Mouse (Mus musculus): ENCODE data around the gene Ank2. TPM values are rescaled to one million over a fixed set of nuclear protein-coding genes. Genes with fewer than 3 reads are reported as not detected.

Ank2 gene
- polyA plus RNA-seq, 1 experiment: 1.1 TPM

DNA sequence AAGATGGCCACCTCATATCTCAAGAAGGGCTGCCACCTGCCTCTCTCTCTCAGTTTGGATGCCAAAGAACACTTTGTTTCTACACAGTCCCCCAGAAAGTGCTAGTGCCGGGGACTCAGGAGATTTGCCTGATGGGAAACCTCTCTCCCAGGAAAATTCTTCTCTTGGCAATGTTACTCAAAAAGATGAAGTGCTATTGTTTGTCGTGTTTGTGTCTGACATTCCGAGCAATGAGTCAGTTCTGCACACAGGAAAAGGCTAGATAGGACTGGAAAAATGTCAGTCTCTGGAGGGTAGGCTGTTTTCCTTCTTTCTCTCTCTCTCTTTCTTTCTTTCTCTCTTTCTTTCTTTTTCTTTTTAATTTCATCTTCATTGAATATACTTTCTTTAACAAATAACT, 577.2 kb downstream of the Ank2 start:
- 54% methylated on average over 3 of the region's 3 CpGs for WGBS
- no peak for TF ChIP-seq POLR2A (IDR thresholded peaks at IDR 0.05; ENCODE audit: low read depth, low read length)
- no peak for TF ChIP-seq CTCF (IDR thresholded peaks at IDR 0.05; ENCODE audit: extremely low read depth, insufficient read length, insufficient replicate concordance, low read depth, low read length)

DNA sequence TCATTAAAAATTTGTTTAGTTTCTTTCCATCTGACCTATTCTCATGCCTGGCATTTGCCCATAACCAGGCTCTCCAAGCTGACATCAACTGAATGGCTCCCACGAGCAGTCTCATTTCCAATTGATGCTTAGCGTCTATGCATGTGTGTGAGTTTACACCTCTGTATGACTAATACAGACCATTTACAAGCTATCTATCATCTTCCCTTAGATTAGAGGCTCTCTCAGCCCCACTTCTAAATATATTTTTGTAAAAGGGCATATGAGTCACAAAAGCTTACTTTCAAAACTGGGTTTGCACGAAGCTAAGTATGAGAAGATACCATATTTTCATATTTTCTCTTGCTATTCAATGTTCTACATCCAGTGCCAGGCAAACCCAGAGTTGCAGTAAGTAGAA, 578.9 kb downstream of the Ank2 start:
- WGBS: 72% methylated on average over 3 of the region's 3 CpGs
- Histone ChIP-seq H3K4me1 (ENCODE audit: control insufficient read depth, insufficient read depth, insufficient read length, low read length) (no peaks in the 10 kb centered on the region), H3K27ac (ENCODE audit: insufficient read depth, low read depth, low read length) (no peak overlapping the region), H3K4me3 (ENCODE audit: low read depth, low read length) (no peak overlapping the region), H3K27me3 (ENCODE audit: control insufficient read depth, insufficient read depth, low read length) (no peaks in the 10 kb centered on the region), H3K36me3 (ENCODE audit: control insufficient read depth, insufficient read depth, low read length) (no peaks in the 10 kb centered on the region)
- TF ChIP-seq CTCF (IDR thresholded peaks at IDR 0.05; ENCODE audit: extremely low read depth, insufficient read length, insufficient replicate concordance, low read depth, low read length): no peak
- TF ChIP-seq POLR2A (IDR thresholded peaks at IDR 0.05; ENCODE audit: low read depth, low read length): no peak

More for the DNA sequence above, 577.2 kb downstream of the Ank2 start:
- H3K27ac ChIP-seq (ENCODE audit: insufficient read depth, low read depth, low read length): no peak overlapping the region
- no peaks in the 10 kb centered on the region for H3K4me1 ChIP-seq (ENCODE audit: control insufficient read depth, insufficient read depth, insufficient read length, low read length)
- H3K27me3 ChIP-seq (ENCODE audit: control insufficient read depth, insufficient read depth, low read length): no peaks in the 10 kb centered on the region
- no peak overlapping the region for H3K4me3 ChIP-seq (ENCODE audit: low read depth, low read length)
- no peaks in the 10 kb centered on the region for H3K36me3 ChIP-seq (ENCODE audit: control insufficient read depth, insufficient read depth, low read length)

DNA sequence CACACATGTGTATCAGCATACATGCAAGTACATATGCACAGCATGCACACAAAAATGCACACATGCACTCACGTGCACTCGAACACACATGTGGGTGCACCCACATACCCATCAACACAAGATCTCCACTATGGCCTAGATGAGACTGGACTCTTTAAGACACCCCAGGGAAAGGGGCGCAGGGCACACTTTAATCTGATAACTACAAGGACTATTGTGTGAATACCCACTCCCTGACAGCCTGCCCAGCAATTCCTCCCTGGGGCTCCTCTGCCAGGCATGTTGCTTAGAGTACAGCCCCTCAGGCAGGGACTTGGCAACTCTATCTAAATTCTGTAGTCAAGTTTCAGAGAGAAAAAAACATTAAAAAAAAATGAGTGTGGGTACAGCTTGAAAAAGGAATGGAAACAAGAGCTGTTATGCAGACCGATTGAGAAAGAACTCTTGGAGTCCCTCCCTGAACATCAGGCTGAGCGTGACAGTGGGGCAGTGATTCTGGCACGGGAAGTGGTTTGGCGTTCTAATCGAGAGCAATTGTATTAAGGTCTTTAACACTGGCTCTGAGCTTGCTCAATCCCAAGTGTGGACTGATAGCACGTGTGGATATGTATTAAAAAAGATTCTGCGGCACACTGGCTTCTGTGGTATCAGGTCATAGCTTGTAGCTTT, 580.2 kb downstream of the Ank2 start:
- TF ChIP-seq CTCF (IDR thresholded peaks at IDR 0.05; ENCODE audit: extremely low read depth, insufficient read length, insufficient replicate concordance, low read depth, low read length) (no peak), POLR2A (IDR thresholded peaks at IDR 0.05; ENCODE audit: low read depth, low read length) (no peak)
- Histone ChIP-seq H3K27ac (ENCODE audit: insufficient read depth, low read depth, low read length) (no peak overlapping the region), H3K4me3 (ENCODE audit: low read depth, low read length) (no peak overlapping the region), H3K36me3 (ENCODE audit: control insufficient read depth, insufficient read depth, low read length) (no peaks in the 10 kb centered on the region), H3K4me1 (ENCODE audit: control insufficient read depth, insufficient read depth, insufficient read length, low read length) (no peaks in the 10 kb centered on the region), H3K27me3 (ENCODE audit: control insufficient read depth, insufficient read depth, low read length) (no peaks in the 10 kb centered on the region)
- 82% methylated on average over 10 of the region's 10 CpGs for WGBS

DNA sequence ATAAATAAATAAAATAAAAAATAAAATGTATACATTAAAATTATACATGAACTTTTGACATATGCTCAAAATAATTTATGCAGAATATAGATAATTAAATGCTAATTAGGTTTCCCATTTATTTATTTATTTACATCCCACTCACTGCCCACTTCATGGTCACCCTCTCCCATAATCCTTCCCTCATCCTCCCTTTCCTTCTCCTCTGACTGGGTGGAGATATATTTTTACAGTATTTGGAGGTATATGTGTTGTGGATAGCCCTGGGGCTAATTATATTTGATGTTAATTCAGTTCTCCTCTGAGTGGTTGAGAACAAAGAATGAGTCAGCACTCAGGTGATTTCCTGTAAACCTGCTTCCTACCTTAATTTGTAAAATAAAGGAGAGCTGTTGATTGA, 582.8 kb downstream of the Ank2 start:
- TF ChIP-seq CTCF (IDR thresholded peaks at IDR 0.05; ENCODE audit: extremely low read depth, insufficient read length, insufficient replicate concordance, low read depth, low read length) (no peak), POLR2A (IDR thresholded peaks at IDR 0.05; ENCODE audit: low read depth, low read length) (no peak)
- Histone ChIP-seq H3K27ac (ENCODE audit: insufficient read depth, low read depth, low read length) (no peak overlapping the region), H3K4me1 (ENCODE audit: control insufficient read depth, insufficient read depth, insufficient read length, low read length) (no peaks in the 10 kb centered on the region), H3K27me3 (ENCODE audit: control insufficient read depth, insufficient read depth, low read length) (no peaks in the 10 kb centered on the region), H3K4me3 (ENCODE audit: low read depth, low read length) (no peak overlapping the region), H3K36me3 (ENCODE audit: control insufficient read depth, insufficient read depth, low read length) (no peaks in the 10 kb centered on the region)

DNA sequence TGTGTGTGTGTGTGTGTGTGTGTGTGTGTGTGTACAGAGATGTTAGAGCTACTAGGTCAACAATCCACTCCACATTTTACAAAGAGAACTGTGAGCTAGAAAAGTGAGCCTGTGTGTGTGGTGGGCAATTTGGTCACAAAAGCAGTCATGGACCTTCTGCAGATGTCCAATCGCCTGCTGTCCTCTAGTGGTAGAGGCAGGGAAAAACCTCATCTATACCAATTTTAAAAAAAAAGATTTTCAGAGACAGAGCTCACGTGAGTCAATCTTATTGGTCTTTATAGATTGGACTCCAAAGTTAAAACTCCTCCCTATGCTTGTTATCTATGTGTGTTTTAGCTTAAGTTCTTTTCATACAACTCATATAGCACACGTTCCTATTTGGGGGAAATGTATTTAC, 595.6 kb downstream of the Ank2 start:
- Histone ChIP-seq H3K4me3 (ENCODE audit: low read depth, low read length) (no peak overlapping the region), H3K4me1 (ENCODE audit: control insufficient read depth, insufficient read depth, insufficient read length, low read length) (no peaks in the 10 kb centered on the region), H3K36me3 (ENCODE audit: control insufficient read depth, insufficient read depth, low read length) (no peaks in the 10 kb centered on the region), H3K27me3 (ENCODE audit: control insufficient read depth, insufficient read depth, low read length) (0 out of 2 replicates have a peak, but pooled peaks cover 3% of the 10 kb centered on the region), H3K27ac (ENCODE audit: insufficient read depth, low read depth, low read length) (no peak overlapping the region)
- TF ChIP-seq CTCF (IDR thresholded peaks at IDR 0.05; ENCODE audit: extremely low read depth, insufficient read length, insufficient replicate concordance, low read depth, low read length) (peak; percentile 54; the same call in 1 of the 2 replicates), POLR2A (IDR thresholded peaks at IDR 0.05; ENCODE audit: low read depth, low read length) (no peak)
- 2% methylated on average over 3 of the region's 3 CpGs for WGBS

DNA sequence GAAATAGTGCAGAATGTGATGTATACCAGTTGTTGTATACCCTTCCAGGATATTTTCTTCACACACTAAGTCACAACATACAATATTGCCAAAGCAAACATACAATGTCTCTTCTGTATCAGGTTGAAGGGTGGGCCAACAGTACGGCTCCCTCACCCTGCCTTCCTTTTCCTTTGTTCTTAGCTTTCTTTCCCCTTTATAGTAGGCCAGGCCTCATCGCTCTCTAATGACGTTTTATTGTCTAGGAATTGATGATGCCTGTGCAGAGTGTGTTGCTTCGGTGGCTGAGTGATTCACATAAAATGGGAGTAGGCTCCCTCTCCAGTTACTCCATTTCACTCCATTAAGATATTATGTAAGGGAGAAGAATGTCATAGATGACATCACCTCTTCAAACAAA, 612.5 kb downstream of the Ank2 start:
- no peaks in the 10 kb centered on the region for H3K4me1 ChIP-seq (ENCODE audit: control insufficient read depth, insufficient read depth, insufficient read length, low read length)
- no peaks in the 10 kb centered on the region for H3K36me3 ChIP-seq (ENCODE audit: control insufficient read depth, insufficient read depth, low read length)
- whole genome bisulfite sequencing: 69% methylated on average over 4 of the region's 4 CpGs
- peaks cover 12% of the 10 kb centered on the region for H3K27me3 ChIP-seq (ENCODE audit: control insufficient read depth, insufficient read depth, low read length)
- no peak overlapping the region for H3K4me3 ChIP-seq (ENCODE audit: low read depth, low read length)
- TF ChIP-seq POLR2A (IDR thresholded peaks at IDR 0.05; ENCODE audit: low read depth, low read length): no peak
- TF ChIP-seq CTCF (IDR thresholded peaks at IDR 0.05; ENCODE audit: extremely low read depth, insufficient read length, insufficient replicate concordance, low read depth, low read length): no peak
- H3K27ac ChIP-seq (ENCODE audit: insufficient read depth, low read depth, low read length): no peak overlapping the region

DNA sequence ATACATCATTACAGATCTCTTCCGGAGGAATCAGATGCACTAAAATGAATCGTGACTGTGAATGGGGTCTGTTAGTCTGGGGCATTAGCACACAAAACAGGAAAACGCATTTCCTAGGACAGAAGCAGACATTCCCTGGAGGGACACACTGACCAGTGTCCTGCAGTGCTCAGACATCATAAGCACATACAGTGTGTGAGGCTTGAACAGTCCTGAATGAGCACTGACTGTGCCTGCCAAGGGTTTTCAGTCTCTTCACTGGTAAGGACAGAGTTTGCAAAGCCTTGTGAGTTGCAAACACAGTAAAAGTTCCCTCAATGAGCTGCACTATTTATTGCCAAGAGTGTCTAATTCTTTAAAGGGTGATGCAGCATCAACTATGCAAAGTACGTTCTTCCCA, 613.1 kb downstream of the Ank2 start:
- peaks cover 12% of the 10 kb centered on the region for H3K27me3 ChIP-seq (ENCODE audit: control insufficient read depth, insufficient read depth, low read length)
- H3K27ac ChIP-seq (ENCODE audit: insufficient read depth, low read depth, low read length): no peak overlapping the region
- no peaks in the 10 kb centered on the region for H3K4me1 ChIP-seq (ENCODE audit: control insufficient read depth, insufficient read depth, insufficient read length, low read length)
- no peak overlapping the region for H3K4me3 ChIP-seq (ENCODE audit: low read depth, low read length)
- 74% methylated on average over 4 of the region's 4 CpGs for WGBS
- TF ChIP-seq CTCF (IDR thresholded peaks at IDR 0.05; ENCODE audit: extremely low read depth, insufficient read length, insufficient replicate concordance, low read depth, low read length) (no peak), POLR2A (IDR thresholded peaks at IDR 0.05; ENCODE audit: low read depth, low read length) (no peak)
- no peaks in the 10 kb centered on the region for H3K36me3 ChIP-seq (ENCODE audit: control insufficient read depth, insufficient read depth, low read length)

Data from small intestine, adult 2 months (tissue).